Mouse (Mus musculus): ENCODE data around the gene Gm12184. TPM values are rescaled to one million over a fixed set of nuclear protein-coding genes. Genes with fewer than 3 reads are reported as not detected.
"Not testable (repeated sequence)": the region's sequence is repeated elsewhere in the genome, so short reads cannot be mapped to it uniquely, and the experiment has no call there.

Gm12184 gene
- polyA plus RNA-seq, 1 experiment from 2014 or later: 2.0 TPM

- not testable (repeated sequence) for H3K4me1 ChIP-seq; H3K27ac ChIP-seq; H3K36me3 ChIP-seq; H3K9me3 ChIP-seq; ATAC-seq (ENCODE audit: insufficient number of reproducible peaks, low FRiP score, low TSS enrichment, low read depth); H3K4me2 ChIP-seq; H3K9ac ChIP-seq; H3K4me3 ChIP-seq; H3K27me3 ChIP-seq
- WGBS: 81% methylated on average over 9 of the region's 9 CpGs
Observed at GRCm38 (mm10) chr11:48791894-48792293, 34.6 kb downstream of the Gm12184 start.

GRCm38 (mm10) chr11:48790946-48791345 is 35.5 kb downstream of the Gm12184 start:
- Histone ChIP-seq H3K27me3 (no peaks in the 10 kb centered on the region), H3K4me1 (peaks cover 6% of the 10 kb centered on the region; the same call in 1 of the 2 replicates), H3K9me3 (no peaks in the 10 kb centered on the region), H3K9ac (no peak overlapping the region), H3K4me3 (no peak overlapping the region), H3K4me2 (no peak overlapping the region), H3K27ac (no peak overlapping the region), H3K36me3 (no peaks in the 10 kb centered on the region)
- 57% methylated on average over 8 of the region's 8 CpGs for WGBS
- no peak for ATAC-seq (ENCODE audit: insufficient number of reproducible peaks, low FRiP score, low TSS enrichment, low read depth)

GRCm38 (mm10) chr11:48789973-48790823 is 36.3 kb downstream of the Gm12184 start:
- 14% methylated on average over 20 of the region's 20 CpGs for WGBS
- Histone ChIP-seq H3K4me2 (peak overlapping the region; percentile 43), H3K27ac (no peak overlapping the region), H3K36me3 (no peaks in the 10 kb centered on the region), H3K4me1 (peaks cover 6% of the 10 kb centered on the region; the same call in 1 of the 2 replicates), H3K9ac (no peak overlapping the region), H3K4me3 (peak overlapping the region; percentile 21), H3K9me3 (no peaks in the 10 kb centered on the region), H3K27me3 (no peaks in the 10 kb centered on the region)
- ATAC-seq (ENCODE audit: insufficient number of reproducible peaks, low FRiP score, low TSS enrichment, low read depth): no peak

GRCm38 (mm10) chr11:48789215-48789614 is 37.2 kb downstream of the Gm12184 start:
- Histone ChIP-seq H3K9ac (no peak overlapping the region), H3K9me3 (no peaks in the 10 kb centered on the region), H3K27me3 (no peaks in the 10 kb centered on the region), H3K4me2 (no peak overlapping the region), H3K4me1 (peaks cover 6% of the 10 kb centered on the region; the same call in 1 of the 2 replicates), H3K27ac (no peak overlapping the region), H3K36me3 (no peaks in the 10 kb centered on the region), H3K4me3 (no peak overlapping the region)
- no peak for ATAC-seq (ENCODE audit: insufficient number of reproducible peaks, low FRiP score, low TSS enrichment, low read depth)
- WGBS: 85% methylated on average over 5 of the region's 5 CpGs

GRCm38 (mm10) chr11:48788311-48789089 is 38.0 kb downstream of the Gm12184 start:
- WGBS: 12% methylated on average over 16 of the region's 16 CpGs
- Histone ChIP-seq H3K9me3 (no peaks in the 10 kb centered on the region), H3K4me3 (peak overlapping the region; percentile 41), H3K27ac (no peak overlapping the region), H3K4me1 (peaks cover 6% of the 10 kb centered on the region; the same call in 1 of the 2 replicates), H3K4me2 (peak overlapping the region; percentile 58), H3K27me3 (no peaks in the 10 kb centered on the region), H3K36me3 (no peaks in the 10 kb centered on the region), H3K9ac (peak overlapping the region; percentile 7; the same call in 1 of the 2 replicates)
- ATAC-seq (ENCODE audit: insufficient number of reproducible peaks, low FRiP score, low TSS enrichment, low read depth): no peak

- Histone ChIP-seq H3K36me3 (no peaks in the 10 kb centered on the region), H3K4me3 (peak overlapping the region; percentile 41; the same call in 1 of the 2 replicates), H3K9ac (no peak overlapping the region), H3K9me3 (no peaks in the 10 kb centered on the region), H3K4me1 (peaks cover 6% of the 10 kb centered on the region; the same call in 1 of the 2 replicates), H3K27me3 (no peaks in the 10 kb centered on the region), H3K4me2 (peak overlapping the region; percentile 58), H3K27ac (no peak overlapping the region)
- 50% methylated on average over 10 of the region's 10 CpGs for WGBS
- peak; percentile 41; the same call in 1 of the 2 replicates for ATAC-seq (ENCODE audit: insufficient number of reproducible peaks, low FRiP score, low TSS enrichment, low read depth)
Observed at GRCm38 (mm10) chr11:48787455-48788211, 38.8 kb downstream of the Gm12184 start.

GRCm38 (mm10) chr11:48782243-48782642 is 44.2 kb downstream of the Gm12184 start:
- Histone ChIP-seq H3K9ac (no peak overlapping the region), H3K4me1 (no peaks in the 10 kb centered on the region), H3K4me3 (no peak overlapping the region), H3K9me3 (no peaks in the 10 kb centered on the region), H3K27me3 (no peaks in the 10 kb centered on the region), H3K4me2 (no peak overlapping the region), H3K27ac (no peak overlapping the region), H3K36me3 (no peaks in the 10 kb centered on the region)
- 91% methylated on average over 4 of the region's 4 CpGs for WGBS
- no peak for ATAC-seq (ENCODE audit: insufficient number of reproducible peaks, low FRiP score, low TSS enrichment, low read depth)

- Histone ChIP-seq H3K9ac (no peak overlapping the region), H3K36me3 (no peaks in the 10 kb centered on the region), H3K4me3 (no peak overlapping the region), H3K9me3 (no peaks in the 10 kb centered on the region), H3K27ac (no peak overlapping the region), H3K27me3 (no peaks in the 10 kb centered on the region), H3K4me1 (0 out of 2 replicates have a peak, but pooled peaks cover 2% of the 10 kb centered on the region), H3K4me2 (no peak overlapping the region)
- ATAC-seq (ENCODE audit: insufficient number of reproducible peaks, low FRiP score, low TSS enrichment, low read depth): no peak
- 33% methylated on average over 7 of the region's 7 CpGs for WGBS
Observed at GRCm38 (mm10) chr11:48779450-48779849, 47.0 kb downstream of the Gm12184 start.

GRCm38 (mm10) chr11:48777303-48777702 is 49.2 kb downstream of the Gm12184 start:
- Histone ChIP-seq H3K4me2 (no peak overlapping the region), H3K36me3 (no peaks in the 10 kb centered on the region), H3K9ac (no peak overlapping the region), H3K4me1 (0 out of 2 replicates have a peak, but pooled peaks cover 3% of the 10 kb centered on the region), H3K9me3 (no peaks in the 10 kb centered on the region), H3K27me3 (no peaks in the 10 kb centered on the region), H3K27ac (no peak overlapping the region), H3K4me3 (no peak overlapping the region)
- WGBS: 83% methylated on average over 9 of the region's 9 CpGs
- no peak for ATAC-seq (ENCODE audit: insufficient number of reproducible peaks, low FRiP score, low TSS enrichment, low read depth)

GRCm38 (mm10) chr11:48776664-48777063 is 49.8 kb downstream of the Gm12184 start:
- 0 out of 2 replicates have a peak, but pooled peaks cover 3% of the 10 kb centered on the region for H3K4me1 ChIP-seq
- H3K9ac ChIP-seq: no peak overlapping the region
- 44% methylated on average over 9 of the region's 9 CpGs for WGBS
- ATAC-seq (ENCODE audit: insufficient number of reproducible peaks, low FRiP score, low TSS enrichment, low read depth): no peak
- H3K27ac ChIP-seq: no peak overlapping the region
- no peak overlapping the region for H3K4me3 ChIP-seq
- no peaks in the 10 kb centered on the region for H3K36me3 ChIP-seq
- no peak overlapping the region for H3K4me2 ChIP-seq
- H3K9me3 ChIP-seq: no peaks in the 10 kb centered on the region
- H3K27me3 ChIP-seq: no peaks in the 10 kb centered on the region

GRCm38 (mm10) chr11:48775483-48775882 is 51.0 kb downstream of the Gm12184 start:
- Histone ChIP-seq H3K9me3 (no peaks in the 10 kb centered on the region), H3K27me3 (no peaks in the 10 kb centered on the region), H3K9ac (no peak overlapping the region), H3K4me3 (no peak overlapping the region), H3K4me2 (no peak overlapping the region), H3K4me1 (0 out of 2 replicates have a peak, but pooled peaks cover 3% of the 10 kb centered on the region), H3K36me3 (no peaks in the 10 kb centered on the region), H3K27ac (no peak overlapping the region)
- 1% methylated on average over 7 of the region's 7 CpGs for WGBS
- no peak for ATAC-seq (ENCODE audit: insufficient number of reproducible peaks, low FRiP score, low TSS enrichment, low read depth)
